Mouse (Mus musculus): ENCODE measurements around the gene Nat9. TPM values are rescaled to one million over a fixed set of nuclear protein-coding genes. Genes with fewer than 3 reads are reported as not detected.
A peak's percentile ranks its signal among the peaks of the same experiment; 100 is the strongest.

Nat9 gene
- polyA plus RNA-seq, 1 experiment from 2014 or later, result 13.1 TPM

GRCm38 (mm10) chr11:115176399-115177190, 11.1 kb downstream of the Nat9 start:
- Histone ChIP-seq H3K27ac (ENCODE audit: poor library complexity, severe bottlenecking) (no peak overlapping the region), H3K9me3 (replicated peaks) (no peaks in the 10 kb centered on the region), H3K4me1 (replicated peaks) (peaks cover 50% of the 10 kb centered on the region)

GRCm38 (mm10) chr11:115173549-115174339, 13.9 kb downstream of the Nat9 start:
- ATAC-seq (ENCODE audit: insufficient number of reproducible peaks, low FRiP score), result no peak
- Histone ChIP-seq H3K27me3 (replicated peaks) (peaks cover 21% of the 10 kb centered on the region), H3K4me1 (replicated peaks) (peaks cover 56% of the 10 kb centered on the region), H3K4me2 (no peak overlapping the region), H3K27ac (ENCODE audit: poor library complexity, severe bottlenecking) (no peak overlapping the region), H3K36me3 (no peaks in the 10 kb centered on the region), H3K4me3 (no peak overlapping the region), H3K9me3 (replicated peaks) (no peaks in the 10 kb centered on the region), H3K9ac (peak overlapping the region; percentile 8; the same call in 1 of the 2 replicates)
- WGBS, result 20% methylated on average over 16 of the region's 16 CpGs

More at GRCm38 (mm10) chr11:115176399-115177190, 11.1 kb downstream of the Nat9 start:
- Histone ChIP-seq H3K27me3 (replicated peaks) (peaks cover 21% of the 10 kb centered on the region), H3K4me2 (no peak overlapping the region), H3K9ac (no peak overlapping the region), H3K4me3 (no peak overlapping the region), H3K36me3 (no peaks in the 10 kb centered on the region)
- WGBS, result 68% methylated on average over 24 of the region's 24 CpGs
- ATAC-seq (ENCODE audit: insufficient number of reproducible peaks, low FRiP score), result no peak

- Histone ChIP-seq H3K4me2 (peak overlapping the region; percentile 16; the same call in 1 of the 2 replicates), H3K4me1 (replicated peaks) (peaks cover 56% of the 10 kb centered on the region), H3K27me3 (replicated peaks) (peaks cover 21% of the 10 kb centered on the region), H3K9me3 (replicated peaks) (no peaks in the 10 kb centered on the region), H3K9ac (no peak overlapping the region), H3K4me3 (no peak overlapping the region), H3K27ac (ENCODE audit: poor library complexity, severe bottlenecking) (no peak overlapping the region), H3K36me3 (no peaks in the 10 kb centered on the region)
- peak; percentile 31; the same call in 1 of the 2 replicates for ATAC-seq (ENCODE audit: insufficient number of reproducible peaks, low FRiP score)
- 35% methylated on average over 4 of the region's 4 CpGs for WGBS
Observed at GRCm38 (mm10) chr11:115172825-115173287, 14.8 kb downstream of the Nat9 start.

GRCm38 (mm10) chr11:115171125-115171524, 16.5 kb downstream of the Nat9 start:
- Histone ChIP-seq H3K27ac (ENCODE audit: poor library complexity, severe bottlenecking) (no peak overlapping the region), H3K36me3 (no peaks in the 10 kb centered on the region), H3K4me2 (no peak overlapping the region), H3K9ac (no peak overlapping the region), H3K4me1 (replicated peaks) (peaks cover 46% of the 10 kb centered on the region), H3K4me3 (no peak overlapping the region), H3K27me3 (replicated peaks) (peaks cover 17% of the 10 kb centered on the region; the same call in 1 of the 2 replicates), H3K9me3 (replicated peaks) (no peaks in the 10 kb centered on the region)
- no peak for ATAC-seq (ENCODE audit: insufficient number of reproducible peaks, low FRiP score)
- WGBS, result 52% methylated on average over 8 of the region's 8 CpGs

GRCm38 (mm10) chr11:115169430-115169829, 18.2 kb downstream of the Nat9 start:
- H3K9me3 ChIP-seq (replicated peaks), result no peaks in the 10 kb centered on the region
- no peak overlapping the region for H3K4me2 ChIP-seq
- ATAC-seq (ENCODE audit: insufficient number of reproducible peaks, low FRiP score), result no peak
- H3K36me3 ChIP-seq, result no peaks in the 10 kb centered on the region
- H3K4me3 ChIP-seq, result no peak overlapping the region
- H3K4me1 ChIP-seq (replicated peaks), result peaks cover 44% of the 10 kb centered on the region
- no peak overlapping the region for H3K27ac ChIP-seq (ENCODE audit: poor library complexity, severe bottlenecking)
- H3K27me3 ChIP-seq (replicated peaks), result peaks cover 9% of the 10 kb centered on the region; the same call in 1 of the 2 replicates
- H3K9ac ChIP-seq, result no peak overlapping the region
- WGBS, result 85% methylated on average over 4 of the region's 4 CpGs

- no peaks in the 10 kb centered on the region for H3K36me3 ChIP-seq
- 70% methylated on average over 8 of the region's 8 CpGs for WGBS
- no peak overlapping the region for H3K4me3 ChIP-seq
- ATAC-seq (ENCODE audit: insufficient number of reproducible peaks, low FRiP score), result no peak
- no peak overlapping the region for H3K27ac ChIP-seq (ENCODE audit: poor library complexity, severe bottlenecking)
- H3K27me3 ChIP-seq (replicated peaks), result no peaks in the 10 kb centered on the region
- no peaks in the 10 kb centered on the region for H3K9me3 ChIP-seq (replicated peaks)
- no peak overlapping the region for H3K4me2 ChIP-seq
- H3K4me1 ChIP-seq (replicated peaks), result peaks cover 34% of the 10 kb centered on the region
- H3K9ac ChIP-seq, result no peak overlapping the region
Observed at GRCm38 (mm10) chr11:115167631-115168249, 19.9 kb downstream of the Nat9 start.

- Histone ChIP-seq H3K4me1 (replicated peaks) (peaks cover 34% of the 10 kb centered on the region), H3K36me3 (no peaks in the 10 kb centered on the region), H3K9me3 (replicated peaks) (no peaks in the 10 kb centered on the region), H3K4me3 (no peak overlapping the region), H3K4me2 (no peak overlapping the region), H3K9ac (no peak overlapping the region), H3K27ac (ENCODE audit: poor library complexity, severe bottlenecking) (no peak overlapping the region), H3K27me3 (replicated peaks) (no peaks in the 10 kb centered on the region)
- no peak for ATAC-seq (ENCODE audit: insufficient number of reproducible peaks, low FRiP score)
- 87% methylated on average over 3 of the region's 3 CpGs for WGBS
Observed at GRCm38 (mm10) chr11:115166776-115167175, 20.9 kb downstream of the Nat9 start.

- WGBS, result 3% methylated on average over 9 of the region's 9 CpGs
- H3K27me3 ChIP-seq (replicated peaks), result no peaks in the 10 kb centered on the region
Observed at GRCm38 (mm10) chr11:115164976-115165374, 22.7 kb downstream of the Nat9 start.

GRCm38 (mm10) chr11:115164341-115164975, 23.2 kb downstream of the Nat9 start:
- H3K4me1 ChIP-seq (replicated peaks), result peaks cover 33% of the 10 kb centered on the region
- peak overlapping the region; percentile 78 for H3K4me3 ChIP-seq
- no peaks in the 10 kb centered on the region for H3K36me3 ChIP-seq
- no peak for ATAC-seq (ENCODE audit: insufficient number of reproducible peaks, low FRiP score)
- no peaks in the 10 kb centered on the region for H3K9me3 ChIP-seq (replicated peaks)
- H3K4me2 ChIP-seq, result peak overlapping the region; percentile 96
- H3K27ac ChIP-seq (ENCODE audit: poor library complexity, severe bottlenecking), result no peak overlapping the region
- H3K27me3 ChIP-seq (replicated peaks), result no peaks in the 10 kb centered on the region
- WGBS, result under 1% methylated on average over 14 of the region's 14 CpGs
- peak overlapping the region; percentile 74 for H3K9ac ChIP-seq

More at GRCm38 (mm10) chr11:115164976-115165374, 22.7 kb downstream of the Nat9 start:
- Histone ChIP-seq H3K4me2 (peak overlapping the region; percentile 96), H3K4me3 (peak overlapping the region; percentile 78), H3K4me1 (replicated peaks) (peaks cover 33% of the 10 kb centered on the region), H3K36me3 (no peaks in the 10 kb centered on the region), H3K9ac (peak overlapping the region; percentile 74; the same call in 1 of the 2 replicates), H3K27ac (ENCODE audit: poor library complexity, severe bottlenecking) (no peak overlapping the region), H3K9me3 (replicated peaks) (no peaks in the 10 kb centered on the region)
- no peak for ATAC-seq (ENCODE audit: insufficient number of reproducible peaks, low FRiP score)

GRCm38 (mm10) chr11:115163568-115164150, 24.0 kb downstream of the Nat9 start:
- Histone ChIP-seq H3K36me3 (no peaks in the 10 kb centered on the region), H3K27me3 (replicated peaks) (no peaks in the 10 kb centered on the region), H3K4me2 (peak overlapping the region; percentile 96), H3K9me3 (replicated peaks) (no peaks in the 10 kb centered on the region), H3K4me1 (replicated peaks) (peaks cover 36% of the 10 kb centered on the region), H3K4me3 (peak overlapping the region; percentile 78), H3K9ac (peak overlapping the region; percentile 74), H3K27ac (ENCODE audit: poor library complexity, severe bottlenecking) (peak overlapping the region; percentile 28; the same call in 1 of the 2 replicates)
- under 1% methylated on average over 47 of the region's 47 CpGs for WGBS
- peak; percentile 2; the same call in 1 of the 2 replicates for ATAC-seq (ENCODE audit: insufficient number of reproducible peaks, low FRiP score)

Measured in heart, embryonic 12.5 days (tissue).